Mouse (Mus musculus) stomach, embryonic 15.5 days (tissue): ENCODE measurements at regions not wholly inside any gene's neighbourhood (a gene's known extent, or its start where the extent isn't known, plus 50 kb on each side); places are given as distances from the start of the nearest gene placed in this dataset.
A peak's percentile ranks its signal among the peaks of the same experiment; 100 is the strongest.

ENCODE experiments used
- ATAC-seq: fragments of 200-750 bp; cut with Nextera tagmentation; 2 replicates; pipeline ENCODE4 v1.8.0; 2017; ENCODE audit warnings: low read depth, moderate number of reproducible peaks, moderate TSS enrichment; ENCODE audit not compliant: insufficient read depth, low FRiP score
- H3K27ac ChIP-seq: fragments of 300-500 bp; sonication (generic); 2 replicates; pipeline ENCODE4 v1.5.1; 2015; ENCODE audit warnings: mild to moderate bottlenecking, inconsistent platforms
- H3K27me3 ChIP-seq: fragments of 300-500 bp; sonication (generic); replicated peaks from 2 replicates; pipeline ENCODE4 v1.6.1; 2015; ENCODE audit warnings: inconsistent platforms
- H3K36me3 ChIP-seq: fragments of 300-500 bp; sonication (generic); 2 replicates; pipeline ENCODE4 v1.6.1; 2015; ENCODE audit warnings: inconsistent platforms
- H3K4me1 ChIP-seq: fragments of 300-500 bp; sonication (generic); 2 replicates; pipeline ENCODE4 v1.6.1; 2015; ENCODE audit warnings: inconsistent platforms
- H3K4me2 ChIP-seq: fragments of 300-500 bp; sonication (generic); 2 replicates; pipeline ENCODE4 v1.6.1; 2015; ENCODE audit warnings: mild to moderate bottlenecking, inconsistent platforms
- H3K4me3 ChIP-seq: fragments of 300-500 bp; sonication (generic); replicated peaks from 2 replicates; pipeline ENCODE4 v1.5.1; 2015; ENCODE audit warnings: inconsistent platforms
- H3K9ac ChIP-seq: fragments of 300-500 bp; sonication (generic); 2 replicates; pipeline ENCODE4 v1.6.1; 2015; ENCODE audit warnings: inconsistent platforms
- H3K9me3 ChIP-seq: fragments of 300-500 bp; sonication (generic); 2 replicates; pipeline ENCODE4 v1.6.1; 2016; ENCODE audit warnings: inconsistent platforms
- WGBS: fragments of 180-500 bp; shearing (Covaris S2); methylation state at CpG from one replicate; pipeline ENCODE4 v1.1.7; 2015; 5-methylcytosine and 5-hydroxymethylcytosine counted together

DNA sequence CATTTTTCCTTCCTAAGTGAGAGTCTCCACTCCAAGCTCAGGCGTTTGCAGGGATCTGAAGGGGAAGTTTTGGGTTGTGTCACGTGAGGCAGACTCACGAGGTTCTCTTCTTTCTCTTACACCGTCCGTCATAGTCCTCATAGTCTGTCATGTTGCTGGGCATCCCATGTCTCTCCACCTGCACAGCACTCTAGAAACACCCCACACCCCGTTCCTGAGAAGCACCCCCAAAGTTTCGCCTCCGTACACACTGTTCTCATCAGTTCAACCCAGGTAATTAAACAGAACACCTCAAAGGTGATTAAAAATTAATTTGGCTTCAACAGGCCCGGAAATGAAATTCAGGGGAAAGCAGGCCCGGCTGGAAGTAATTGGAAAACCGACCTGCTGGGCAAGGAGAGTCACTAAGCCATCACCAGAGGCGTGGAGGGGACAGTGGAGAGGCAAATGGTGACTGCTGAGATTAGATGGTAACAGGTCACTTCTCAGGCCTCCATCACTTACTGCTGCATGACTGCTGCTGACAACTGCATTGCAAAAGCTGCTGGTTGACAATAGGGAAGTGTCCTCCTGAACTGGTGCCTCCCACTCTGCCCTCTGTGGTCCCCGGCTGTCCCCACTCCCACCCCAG is 63.1 kb upstream of the Smndc1 start:
- no peak overlapping the region for H3K4me3 ChIP-seq
- no peaks in the 10 kb centered on the region for H3K9me3 ChIP-seq
- H3K4me1 ChIP-seq = peaks cover 34% of the 10 kb centered on the region; the same call in 1 of the 2 replicates
- no peak for ATAC-seq
- H3K27me3 ChIP-seq = no peaks in the 10 kb centered on the region
- H3K36me3 ChIP-seq = no peaks in the 10 kb centered on the region
- H3K9ac ChIP-seq = no peak overlapping the region
- H3K27ac ChIP-seq = no peak overlapping the region
- H3K4me2 ChIP-seq = no peak overlapping the region
- 69% methylated on average over 13 of the region's 13 CpGs for WGBS

- H3K9ac ChIP-seq = no peak overlapping the region
- H3K4me1 ChIP-seq = peaks cover 38% of the 10 kb centered on the region; the same call in 1 of the 2 replicates
- no peak overlapping the region for H3K4me3 ChIP-seq
- H3K36me3 ChIP-seq = no peaks in the 10 kb centered on the region
- ATAC-seq = no peak
- H3K27me3 ChIP-seq = no peaks in the 10 kb centered on the region
- H3K4me2 ChIP-seq = no peak overlapping the region
- H3K9me3 ChIP-seq = no peaks in the 10 kb centered on the region
- 53% methylated on average over 3 of the region's 3 CpGs for WGBS
- no peak overlapping the region for H3K27ac ChIP-seq
Measured at GRCm38 (mm10) chr19:53452360-53452759, 62.0 kb upstream of the Smndc1 start.

GRCm38 (mm10) chr19:53451388-53451922 is 61.1 kb upstream of the Smndc1 start:
- Histone ChIP-seq H3K9ac (no peak overlapping the region), H3K4me3 (no peak overlapping the region), H3K4me1 (peaks cover 41% of the 10 kb centered on the region; the same call in 1 of the 2 replicates), H3K4me2 (no peak overlapping the region), H3K9me3 (no peaks in the 10 kb centered on the region), H3K36me3 (no peaks in the 10 kb centered on the region), H3K27me3 (no peaks in the 10 kb centered on the region), H3K27ac (peak overlapping the region; percentile 59; the same call in 1 of the 2 replicates)
- no peak for ATAC-seq
- 49% methylated on average over 13 of the region's 13 CpGs for WGBS

- 52% methylated on average over 17 of the region's 17 CpGs for WGBS
- Histone ChIP-seq H3K36me3 (no peaks in the 10 kb centered on the region), H3K27ac (peak overlapping the region; percentile 59; the same call in 1 of the 2 replicates), H3K9me3 (no peaks in the 10 kb centered on the region), H3K4me2 (no peak overlapping the region), H3K4me3 (no peak overlapping the region), H3K27me3 (no peaks in the 10 kb centered on the region), H3K4me1 (peaks cover 41% of the 10 kb centered on the region; the same call in 1 of the 2 replicates), H3K9ac (no peak overlapping the region)
- ATAC-seq = no peak
Measured at GRCm38 (mm10) chr19:53450624-53451387, 60.4 kb upstream of the Smndc1 start.

DNA sequence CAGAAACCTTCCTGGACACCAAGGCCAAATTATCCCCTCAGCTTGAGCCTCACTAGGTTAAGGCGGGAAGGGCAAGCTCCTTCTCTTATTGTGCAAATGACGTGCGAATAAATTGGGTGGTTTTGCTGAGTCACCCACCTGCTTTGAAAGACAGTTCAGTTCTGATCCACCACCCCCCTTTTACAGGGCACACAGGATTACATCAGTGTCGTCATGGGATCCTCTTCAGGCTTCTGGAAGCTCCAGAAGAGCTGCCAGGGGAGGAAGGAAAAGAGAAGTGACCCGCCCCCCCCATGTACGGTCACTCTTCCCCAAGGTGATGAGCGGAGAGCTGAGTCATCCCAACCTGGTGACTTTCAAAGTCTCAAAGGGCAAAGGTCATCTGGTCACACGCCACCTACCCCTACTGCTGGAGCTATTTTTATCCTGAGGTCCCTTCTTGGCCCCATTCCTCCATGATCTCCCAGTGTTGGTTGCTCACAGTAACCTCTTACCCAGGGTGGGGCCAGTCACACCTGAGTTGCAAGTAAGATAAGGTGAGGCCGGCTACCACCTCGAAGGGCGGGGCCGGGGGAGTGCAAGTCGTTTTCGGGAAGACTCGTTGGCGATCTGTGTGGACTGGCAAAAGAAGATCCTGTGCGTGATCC is 58.9 kb upstream of the Smndc1 start:
- H3K27me3 ChIP-seq = no peaks in the 10 kb centered on the region
- no peak overlapping the region for H3K4me2 ChIP-seq
- no peaks in the 10 kb centered on the region for H3K36me3 ChIP-seq
- H3K4me1 ChIP-seq = peaks cover 41% of the 10 kb centered on the region; the same call in 1 of the 2 replicates
- 80% methylated on average over 17 of the region's 17 CpGs for WGBS
- no peak overlapping the region for H3K9ac ChIP-seq
- H3K4me3 ChIP-seq = no peak overlapping the region
- H3K27ac ChIP-seq = 0 out of 2 replicates have a peak overlapping the region, but pooled peaks have one; percentile 44
- 0 out of 2 replicates have a peak, but pooled peaks have one; percentile 45 for ATAC-seq
- H3K9me3 ChIP-seq = no peaks in the 10 kb centered on the region

DNA sequence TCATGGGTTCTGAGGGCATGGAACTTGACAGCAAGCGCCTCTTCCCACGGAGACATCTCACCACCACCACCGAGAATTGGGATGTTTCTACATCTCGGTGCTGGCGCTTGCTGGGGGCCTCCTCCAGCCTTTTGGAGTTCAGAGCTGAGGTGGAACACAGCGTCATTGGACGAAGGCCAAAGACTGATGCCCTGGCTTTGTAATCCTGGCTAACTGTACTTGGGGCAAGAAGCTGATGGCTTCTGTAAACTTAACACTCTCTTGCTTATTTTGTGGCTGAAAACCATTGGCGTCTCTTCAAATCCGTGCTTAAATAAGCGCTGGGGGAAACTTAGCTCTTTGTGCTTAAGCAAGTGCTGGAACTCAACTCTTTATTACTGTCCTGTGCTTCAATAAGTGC is 57.8 kb upstream of the Smndc1 start:
- Histone ChIP-seq H3K27ac (peak overlapping the region; percentile 44), H3K9me3 (no peaks in the 10 kb centered on the region), H3K27me3 (no peaks in the 10 kb centered on the region), H3K36me3 (no peaks in the 10 kb centered on the region), H3K9ac (no peak overlapping the region), H3K4me1 (peaks cover 40% of the 10 kb centered on the region; the same call in 1 of the 2 replicates), H3K4me3 (no peak overlapping the region), H3K4me2 (peak overlapping the region; percentile 16; the same call in 1 of the 2 replicates)
- no peak for ATAC-seq
- WGBS = 49% methylated on average over 10 of the region's 10 CpGs

DNA sequence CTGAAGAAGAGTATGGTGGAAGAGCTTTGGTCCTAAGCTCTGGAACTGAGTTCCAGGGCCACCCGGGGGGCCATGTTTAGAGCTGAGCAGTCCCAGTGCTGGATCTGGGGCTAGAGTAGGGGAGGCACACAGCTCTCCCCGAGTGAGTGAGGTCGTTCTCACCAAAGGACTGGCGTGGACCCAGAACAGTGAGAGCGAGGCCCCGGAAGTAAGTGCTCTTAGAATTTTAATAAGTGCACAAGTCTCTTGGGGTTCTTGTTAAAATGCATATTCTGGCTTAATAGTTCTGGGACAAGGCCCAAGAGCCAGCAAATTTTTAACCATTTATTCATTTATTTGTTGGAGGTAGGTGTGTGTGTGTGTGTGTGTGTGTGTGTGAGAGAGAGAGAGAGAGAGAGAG is 57.4 kb upstream of the Smndc1 start:
- H3K9ac ChIP-seq = no peak overlapping the region
- no peak overlapping the region for H3K4me2 ChIP-seq
- ATAC-seq = no peak
- H3K27ac ChIP-seq = peak overlapping the region; percentile 44; the same call in 1 of the 2 replicates
- WGBS = 50% methylated on average over 6 of the region's 6 CpGs
- no peaks in the 10 kb centered on the region for H3K36me3 ChIP-seq
- H3K9me3 ChIP-seq = no peaks in the 10 kb centered on the region
- no peak overlapping the region for H3K4me3 ChIP-seq
- no peaks in the 10 kb centered on the region for H3K27me3 ChIP-seq
- H3K4me1 ChIP-seq = peaks cover 35% of the 10 kb centered on the region; the same call in 1 of the 2 replicates

- Histone ChIP-seq H3K9ac (no peak overlapping the region), H3K4me2 (no peak overlapping the region), H3K4me3 (no peak overlapping the region), H3K4me1 (peaks cover 31% of the 10 kb centered on the region; the same call in 1 of the 2 replicates), H3K36me3 (no peaks in the 10 kb centered on the region), H3K9me3 (no peaks in the 10 kb centered on the region), H3K27ac (no peak overlapping the region), H3K27me3 (no peaks in the 10 kb centered on the region)
- WGBS = 42% methylated on average over 5 of the region's 5 CpGs
- ATAC-seq = no peak
Measured at GRCm38 (mm10) chr19:53446216-53446615, 55.8 kb upstream of the Smndc1 start.

DNA sequence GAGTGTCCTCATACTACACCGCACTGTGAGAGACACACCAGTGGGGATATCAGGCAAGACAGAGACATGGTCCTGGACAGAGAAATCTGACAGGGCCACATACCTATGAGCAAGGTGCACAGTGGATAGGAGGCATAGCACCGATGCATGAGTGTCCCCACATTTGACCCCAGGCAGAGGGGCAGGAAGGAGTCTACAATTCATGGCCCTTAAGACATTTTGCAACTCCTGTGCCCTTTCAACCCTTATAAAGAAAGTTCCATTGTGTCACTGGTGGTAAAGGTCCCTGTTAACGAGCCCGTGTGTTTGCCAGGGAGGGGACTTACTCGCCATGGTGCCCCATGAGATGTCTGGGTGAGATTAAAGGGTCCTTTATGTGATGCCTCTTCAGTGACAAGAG is 54.3 kb upstream of the Smndc1 start:
- H3K4me3 ChIP-seq = no peak overlapping the region
- WGBS = 61% methylated on average over 5 of the region's 5 CpGs
- H3K9me3 ChIP-seq = no peaks in the 10 kb centered on the region
- no peak overlapping the region for H3K9ac ChIP-seq
- peaks cover 23% of the 10 kb centered on the region; the same call in 1 of the 2 replicates for H3K4me1 ChIP-seq
- no peak overlapping the region for H3K27ac ChIP-seq
- ATAC-seq = no peak
- H3K36me3 ChIP-seq = no peaks in the 10 kb centered on the region
- H3K27me3 ChIP-seq = no peaks in the 10 kb centered on the region
- H3K4me2 ChIP-seq = no peak overlapping the region

DNA sequence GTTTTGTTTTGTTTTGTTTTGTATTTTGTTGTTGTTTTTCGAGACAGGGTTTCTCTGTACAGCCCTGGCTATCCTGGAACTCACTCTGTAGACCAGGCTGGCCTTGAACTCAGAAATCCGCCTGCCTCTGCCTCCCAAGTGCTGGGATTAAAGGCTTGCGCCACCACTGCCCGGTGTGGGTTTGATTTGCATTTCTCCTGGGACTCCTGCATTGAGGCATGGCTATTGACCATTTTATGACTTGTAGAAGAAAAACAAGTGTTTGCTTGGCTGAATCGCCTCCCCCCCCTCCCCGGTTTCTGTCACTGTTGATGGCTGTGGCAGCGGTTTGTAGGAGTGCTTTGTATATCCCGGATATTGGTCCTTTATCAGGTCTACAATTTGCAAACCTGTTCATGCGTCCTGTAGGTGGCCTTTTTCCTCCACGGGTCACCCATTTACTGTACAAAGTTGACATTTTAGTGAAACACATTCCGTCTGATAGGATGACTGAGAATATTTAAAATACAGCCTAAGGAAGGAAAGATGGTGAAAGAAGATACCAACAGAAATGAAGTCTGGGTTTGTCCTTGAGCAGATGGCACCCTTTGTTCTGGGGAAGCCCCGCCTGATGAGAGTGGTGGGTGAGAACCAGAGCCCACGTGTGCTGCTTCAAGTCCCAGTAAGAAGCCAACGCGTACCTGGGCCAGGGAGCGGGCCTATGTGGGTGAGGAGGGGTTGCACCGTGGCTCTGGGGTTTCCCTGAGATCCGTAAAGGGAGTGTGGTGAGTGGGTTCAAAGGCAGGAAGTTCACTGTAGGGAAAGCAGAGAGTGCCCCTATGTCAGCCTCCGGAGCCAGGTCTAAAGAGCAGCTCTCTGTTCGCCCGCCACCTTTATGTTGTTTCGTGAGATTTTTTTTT is 52.6 kb upstream of the Smndc1 start:
- no peaks in the 10 kb centered on the region for H3K36me3 ChIP-seq
- no peak overlapping the region for H3K9ac ChIP-seq
- 80% methylated on average over 22 of the region's 22 CpGs for WGBS
- H3K27me3 ChIP-seq = no peaks in the 10 kb centered on the region
- peaks cover 17% of the 10 kb centered on the region for H3K4me1 ChIP-seq
- H3K4me3 ChIP-seq = no peak overlapping the region
- no peak for ATAC-seq
- no peak overlapping the region for H3K27ac ChIP-seq
- H3K9me3 ChIP-seq = no peaks in the 10 kb centered on the region
- no peak overlapping the region for H3K4me2 ChIP-seq

- WGBS = 88% methylated on average over 4 of the region's 4 CpGs
- Histone ChIP-seq H3K9ac (no peak overlapping the region), H3K36me3 (no peaks in the 10 kb centered on the region), H3K27me3 (no peaks in the 10 kb centered on the region), H3K4me3 (no peak overlapping the region), H3K4me1 (peaks cover 20% of the 10 kb centered on the region), H3K27ac (no peak overlapping the region), H3K4me2 (no peak overlapping the region), H3K9me3 (no peaks in the 10 kb centered on the region)
- no peak for ATAC-seq
Measured at GRCm38 (mm10) chr19:53442132-53442610, 51.8 kb upstream of the Smndc1 start.
